Mouse (Mus musculus) testis, adult 2 months (tissue): Measurements from ENCODE around the gene Cela1.

Source experiments
- CTCF ChIP-seq: fragments of 200-500 bp; IDR thresholded peaks from 2 replicates; pipeline ENCODE4 v1.5.1; 2012; ENCODE audit warnings: low read depth, mild to moderate bottlenecking, inconsistent platforms, low read length, moderate library complexity; ENCODE audit not compliant: control insufficient read depth, insufficient read depth, insufficient replicate concordance
- POLR2A ChIP-seq: fragments of 200-500 bp; IDR thresholded peaks from 2 replicates; pipeline ENCODE4 v1.6.1; 2012; ENCODE audit warnings: low read depth, mild to moderate bottlenecking, inconsistent platforms, low read length, moderate library complexity; ENCODE audit not compliant: control insufficient read depth

- no peak for TF ChIP-seq CTCF
- TF ChIP-seq POLR2A, result no peak
Measured at GRCm38 (mm10) chr15:100651610-100652009, 36.1 kb downstream of the Cela1 start.
